Mouse (Mus musculus) left cerebral cortex, postnatal 4 days (tissue): ENCODE measurements around the gene Gm38655. TPM values are rescaled to one million over a fixed set of nuclear protein-coding genes. Genes with fewer than 3 reads are reported as not detected.
"Not testable (repeated sequence)": the region's sequence is repeated elsewhere in the genome, so short reads cannot be mapped to it uniquely, and the experiment has no call there.

ENCODE experiments used
- DNase-seq: peaks from one replicate; pipeline ENCODE4 v3.0.0-alpha.2; 2022
- intact Hi-C: fragments of 180-260 bp; cut with DNase I; formaldehyde crosslinking; loops from one replicate; pipeline ENCODE4 v1.15.1; 2025
- total RNA-seq, 2 experiments: library from RNA; stranded (reverse); gene quantifications; 2 replicates each; pipeline ENCODE4 v1.2.3; 2021

Gene Gm38655
- total RNA-seq, 2 experiments from 2014 or later = not detected

- intact Hi-C loops = no loop called here
- no peak for DNase-seq
Observed at GRCm38 (mm10) chr17:25172558-25172957, 2.7 kb downstream of the Gm38655 start.

GRCm38 (mm10) chr17:25169706-25170105 lies 5.6 kb downstream of the Gm38655 start:
- DNase-seq = no peak
- intact Hi-C loops = no loop called here

GRCm38 (mm10) chr17:25165970-25166671 lies 9.2 kb downstream of the Gm38655 start:
- DNase-seq = no peak
- intact Hi-C loops = no loop called here

- no peak for DNase-seq
- intact Hi-C loops = no loop called here
Observed at GRCm38 (mm10) chr17:25164770-25165169, 10.5 kb downstream of the Gm38655 start.

GRCm38 (mm10) chr17:25163387-25163786 lies 11.9 kb downstream of the Gm38655 start:
- intact Hi-C loops = no loop called here
- DNase-seq = no peak

- intact Hi-C loops = no loop called here
Observed at GRCm38 (mm10) chr17:25162161-25162560, 13.1 kb downstream of the Gm38655 start, which contains the start of gene Ccdc154. Gene Ccdc154 (plus strand): TSS chr17:25162461.

GRCm38 (mm10) chr17:25139960-25140359 lies 35.3 kb downstream of the Gm38655 start:
- no peak for DNase-seq
- intact Hi-C loops = no loop called here

More at GRCm38 (mm10) chr17:25162161-25162560, 13.1 kb downstream of the Gm38655 start, which contains the start of gene Ccdc154:
- DNase-seq = no peak

GRCm38 (mm10) chr17:25138803-25139202 lies 36.5 kb downstream of the Gm38655 start:
- no peak for DNase-seq
- intact Hi-C loops = no loop called here

GRCm38 (mm10) chr17:25135622-25136021 lies 39.6 kb downstream of the Gm38655 start:
- no peak for DNase-seq
- intact Hi-C loops = no loop called here

- intact Hi-C loops = no loop called here
- peak; percentile 96 for DNase-seq
Observed at GRCm38 (mm10) chr17:25133275-25133698, 42.0 kb downstream of the Gm38655 start, which contains the start of gene Clcn7. Gene Clcn7 (plus strand): TSS chr17:25133391.

GRCm38 (mm10) chr17:25130060-25130459 lies 45.2 kb downstream of the Gm38655 start:
- intact Hi-C loops = no loop called here
- no peak for DNase-seq

GRCm38 (mm10) chr17:25127681-25128080 lies 47.6 kb downstream of the Gm38655 start:
- DNase-seq = no peak
- intact Hi-C loops = no loop called here

- DNase-seq = no peak
- intact Hi-C loops = no loop called here
Observed at GRCm38 (mm10) chr17:25127079-25127478, 48.2 kb downstream of the Gm38655 start.

- intact Hi-C loops, DNase-seq: not testable (repeated sequence)
Observed at GRCm38 (mm10) chr17:25125442-25126060, 49.7 kb downstream of the Gm38655 start.

- intact Hi-C loops = no loop called here
- no peak for DNase-seq
Observed at GRCm38 (mm10) chr17:25123979-25124378, 51.3 kb downstream of the Gm38655 start.

Other genes with a start within 250 kb of the Gm38655 start
- 100 to 1,000 TPM; 255 to 270 TPM for gene Mapk8ip3, start 238.5 kb downstream of the Gm38655 start, total RNA-seq
- 10 to 100 TPM; 31.5 to 37.2 TPM for gene Jpt2, start 214.8 kb downstream of the Gm38655 start, total RNA-seq
- 10 to 100 TPM; 27.7 to 29.0 TPM for gene Cramp1l, start 159.7 kb downstream of the Gm38655 start, total RNA-seq
- 10 to 100 TPM; 29.9 to 32.2 TPM for gene Ift140, start 159.4 kb downstream of the Gm38655 start, total RNA-seq
- 1 to 10 TPM; 5.4 to 6.7 TPM for gene Tmem204, start 91.9 kb downstream of the Gm38655 start, total RNA-seq
- gene Telo2, start 59.5 kb downstream of the Gm38655 start, total RNA-seq = 10 to 100 TPM; 58.3 to 59.3 TPM
- gene Ptx4, start 54.7 kb downstream of the Gm38655 start, total RNA-seq = under 1 TPM; 0.32 to 0.34 TPM
- gene Clcn7, start 42.1 kb downstream of the Gm38655 start, total RNA-seq = 10 to 100 TPM; 40.9 to 42.5 TPM
- under 1 TPM in 1 of 2 experiments, not detected in 1; 0.16 TPM for gene Ccdc154, start 13.0 kb downstream of the Gm38655 start, total RNA-seq
- gene BC003965, start 9.1 kb upstream of the Gm38655 start, total RNA-seq = 10 to 100 TPM; 16.8 to 18.6 TPM
- 10 to 100 TPM; 23.5 to 26.9 TPM for gene Unkl, start 12.9 kb upstream of the Gm38655 start, total RNA-seq
- 10 to 100 TPM; 54.6 to 56.0 TPM for gene Gnptg, start 64.7 kb upstream of the Gm38655 start, total RNA-seq
- gene Tsr3, start 64.7 kb upstream of the Gm38655 start, total RNA-seq = 10 to 100 TPM; 29.7 to 33.8 TPM
- 10 to 100 TPM in 1 of 2 experiments, 1 to 10 TPM in 1; 5.2 to 24.2 TPM for gene Baiap3, start 80.9 kb upstream of the Gm38655 start, total RNA-seq
- gene Ube2i, start 99.2 kb upstream of the Gm38655 start, total RNA-seq = 100 to 1,000 TPM; 297 to 302 TPM
- gene Prss34, start 122.9 kb upstream of the Gm38655 start, total RNA-seq = 1 to 10 TPM; 1.2 to 1.3 TPM
- gene Prss28, start 133.2 kb upstream of the Gm38655 start, total RNA-seq = not detected
- not detected for gene Prss29, start 143.2 kb upstream of the Gm38655 start, total RNA-seq
- 1 to 10 TPM in 1 of 2 experiments, under 1 TPM in 1; 0.62 to 2.5 TPM for gene Tpsab1, start 170.1 kb upstream of the Gm38655 start, total RNA-seq
- 10 to 100 TPM in 1 of 2 experiments, 1 to 10 TPM in 1; 8.1 to 16.4 TPM for gene Tpsb2, start 190.8 kb upstream of the Gm38655 start, total RNA-seq
- gene Tpsg1, start 193.8 kb upstream of the Gm38655 start, total RNA-seq = not detected